Mouse (Mus musculus) midbrain, postnatal 0 days (tissue): ENCODE data around the gene Atp6v0a1. TPM values are rescaled to one million over a fixed set of nuclear protein-coding genes. Genes with fewer than 3 reads are reported as not detected.
A peak's percentile ranks its signal among the peaks of the same experiment; 100 is the strongest.

Experiments used
- ATAC-seq: fragments of 200-750 bp; cut with Nextera tagmentation; 2 replicates; pipeline ENCODE4 v1.8.0; 2017; ENCODE audit warnings: moderate number of reproducible peaks, mild to moderate bottlenecking, moderate TSS enrichment, moderate library complexity; ENCODE audit not compliant: low FRiP score
- DNase-seq: peaks from one replicate; pipeline ENCODE4 v3.0.0-alpha.2; 2015; ENCODE audit warnings: low spot score
- H3K27ac ChIP-seq: fragments of 300-500 bp; sonication (generic); 2 replicates; pipeline ENCODE4 v1.5.1; 2014; ENCODE audit warnings: low read depth, mild to moderate bottlenecking, low read length, mixed read lengths
- H3K27me3 ChIP-seq: fragments of 300-500 bp; sonication (generic); 2 replicates; pipeline ENCODE4 v1.6.1; 2014; ENCODE audit warnings: low read length, control low read depth, mixed read lengths; ENCODE audit not compliant: insufficient read depth
- H3K36me3 ChIP-seq: fragments of 300-500 bp; sonication (generic); 2 replicates; pipeline ENCODE4 v1.6.1; 2014; ENCODE audit warnings: low read length, control low read depth, mixed read lengths; ENCODE audit not compliant: insufficient read depth
- H3K4me1 ChIP-seq: fragments of 300-500 bp; sonication (generic); 2 replicates; pipeline ENCODE4 v1.6.1; 2014; ENCODE audit warnings: mild to moderate bottlenecking, control low read depth, antibody characterized with exemption, low read length, mixed read lengths; ENCODE audit not compliant: insufficient read depth
- H3K4me2 ChIP-seq: fragments of 300-500 bp; sonication (generic); 2 replicates; pipeline ENCODE4 v1.6.1; 2014; ENCODE audit warnings: low read depth, mild to moderate bottlenecking, low read length, mixed read lengths; ENCODE audit not compliant: poor library complexity, severe bottlenecking
- H3K4me3 ChIP-seq: fragments of 300-500 bp; sonication (generic); 2 replicates; pipeline ENCODE4 v1.5.1; 2014; ENCODE audit warnings: low read depth, mild to moderate bottlenecking, low read length, moderate library complexity
- H3K9ac ChIP-seq: fragments of 300-500 bp; sonication (generic); replicated peaks from 2 replicates; pipeline ENCODE4 v1.6.1; 2014; ENCODE audit warnings: mild to moderate bottlenecking, low read length, moderate library complexity, mixed read lengths; ENCODE audit not compliant: poor library complexity, severe bottlenecking
- H3K9me3 ChIP-seq: fragments of 300-500 bp; sonication (generic); 2 replicates; pipeline ENCODE4 v1.6.1; 2016; ENCODE audit warnings: low read length, control low read depth
- CTCF ChIP-seq: IDR thresholded peaks from 2 replicates; pipeline ENCODE4 v1.5.1; 2016; ENCODE audit warnings: antibody characterized with exemption, mild to moderate bottlenecking
- WGBS: fragments of 180-500 bp; shearing (Covaris S2); extraction: QIAGEN DNeasy Blood & Tissue Kit; methylation state at CpG from one replicate; pipeline ENCODE4 v1.1.7; 2014; 5-methylcytosine and 5-hydroxymethylcytosine counted together
- polyA plus RNA-seq: library from polyadenylated mRNA; unstranded; fragments of >200 nt; fragmentation: Nextera tagmentation; extraction: Ambion mirVana; gene quantifications from 2 replicates; pipeline ENCODE4 v1.2.1, GENCODE M21; 2015
- total RNA-seq: library from RNA; depleted of rRNA; stranded (reverse); fragments of >200 nt; gene quantifications from 2 replicates; pipeline ENCODE4 v1.2.3, GENCODE M21; 2014

Gene Atp6v0a1
- total and polyA plus RNA-seq, 2 experiments from 2014 or later, result 204 to 242 TPM

DNA sequence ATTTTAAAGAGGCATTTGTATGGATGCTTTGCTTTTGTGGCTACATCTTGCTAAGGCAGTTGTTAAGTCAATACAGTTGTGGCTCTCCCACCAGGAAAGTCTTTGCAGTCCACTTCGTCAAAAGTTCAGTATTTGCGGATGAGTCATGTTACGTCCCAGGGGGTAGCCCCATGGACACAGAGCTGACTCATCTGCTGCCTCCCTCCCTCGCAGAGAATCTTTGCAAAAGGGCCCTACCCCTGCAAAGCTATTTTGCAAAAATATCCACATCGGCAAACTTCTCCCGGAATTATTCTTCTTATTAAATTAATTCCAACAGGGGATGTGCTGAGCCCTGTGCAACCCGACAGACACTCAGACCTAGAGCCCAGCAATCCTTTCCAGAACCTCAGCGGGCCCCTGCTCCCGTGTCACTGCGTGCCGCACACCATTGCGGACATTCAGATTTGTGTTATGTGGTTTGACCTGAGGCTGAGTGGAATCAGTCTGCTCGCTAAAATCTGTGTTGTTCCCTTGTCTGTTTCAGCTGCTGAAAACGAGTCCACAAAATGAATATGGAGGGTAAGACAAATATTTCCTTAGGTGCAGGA is 34.8 kb upstream of the Atp6v0a1 start:
- no peak for TF ChIP-seq CTCF
- H3K4me2 ChIP-seq, result no peak overlapping the region
- peaks cover 39% of the 10 kb centered on the region for H3K27me3 ChIP-seq
- WGBS, result 74% methylated on average over 14 of the region's 14 CpGs
- no peak overlapping the region for H3K9ac ChIP-seq
- H3K9me3 ChIP-seq, result no peaks in the 10 kb centered on the region
- no peak overlapping the region for H3K27ac ChIP-seq
- DNase-seq, result no peak
- H3K4me3 ChIP-seq, result no peak overlapping the region
- no peak for ATAC-seq
- H3K4me1 ChIP-seq, result 0 out of 2 replicates have a peak, but pooled peaks cover 5% of the 10 kb centered on the region
- no peaks in the 10 kb centered on the region for H3K36me3 ChIP-seq

GRCm38 (mm10) chr11:100975241-100975640 is 34.0 kb upstream of the Atp6v0a1 start:
- DNase-seq, result no peak
- WGBS, result 72% methylated on average over 7 of the region's 7 CpGs

DNA sequence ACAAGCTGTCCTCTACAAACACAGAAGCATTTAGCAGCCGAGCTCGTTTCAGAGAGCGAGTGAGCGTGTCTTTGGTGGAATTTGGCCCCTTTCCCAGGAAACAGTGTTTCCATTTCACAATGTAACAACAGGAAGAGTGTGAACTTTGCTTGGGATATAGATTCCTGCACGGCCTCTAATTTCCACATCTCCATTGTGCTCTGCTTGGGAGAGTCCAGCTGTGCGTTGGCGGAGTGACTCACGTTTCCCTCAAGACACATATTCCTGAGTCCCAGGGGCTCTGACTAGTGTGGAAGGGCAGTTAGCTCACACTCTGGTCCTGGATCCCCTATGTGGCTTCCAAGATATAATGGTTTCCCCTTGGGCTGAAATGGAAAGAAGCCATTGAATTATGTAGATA is 29.4 kb upstream of the Atp6v0a1 start:
- no peaks in the 10 kb centered on the region for H3K36me3 ChIP-seq
- H3K4me1 ChIP-seq, result no peaks in the 10 kb centered on the region
- H3K9ac ChIP-seq, result no peak overlapping the region
- H3K27me3 ChIP-seq, result 0 out of 2 replicates have a peak, but pooled peaks cover 4% of the 10 kb centered on the region
- H3K9me3 ChIP-seq, result no peaks in the 10 kb centered on the region
- H3K27ac ChIP-seq, result no peak overlapping the region
- no peak overlapping the region for H3K4me3 ChIP-seq
- no peak overlapping the region for H3K4me2 ChIP-seq
- DNase-seq, result peak; percentile 17
- ATAC-seq, result no peak
- WGBS, result 56% methylated on average over 8 of the region's 8 CpGs
- TF ChIP-seq CTCF, result no peak

More at GRCm38 (mm10) chr11:100975241-100975640, 34.0 kb upstream of the Atp6v0a1 start:
- Histone ChIP-seq H3K27me3 (peaks cover 32% of the 10 kb centered on the region), H3K4me3 (no peak overlapping the region), H3K27ac (no peak overlapping the region), H3K9me3 (no peaks in the 10 kb centered on the region), H3K36me3 (no peaks in the 10 kb centered on the region), H3K9ac (no peak overlapping the region), H3K4me2 (no peak overlapping the region), H3K4me1 (no peaks in the 10 kb centered on the region)
- TF ChIP-seq CTCF, result no peak
- ATAC-seq, result no peak

DNA sequence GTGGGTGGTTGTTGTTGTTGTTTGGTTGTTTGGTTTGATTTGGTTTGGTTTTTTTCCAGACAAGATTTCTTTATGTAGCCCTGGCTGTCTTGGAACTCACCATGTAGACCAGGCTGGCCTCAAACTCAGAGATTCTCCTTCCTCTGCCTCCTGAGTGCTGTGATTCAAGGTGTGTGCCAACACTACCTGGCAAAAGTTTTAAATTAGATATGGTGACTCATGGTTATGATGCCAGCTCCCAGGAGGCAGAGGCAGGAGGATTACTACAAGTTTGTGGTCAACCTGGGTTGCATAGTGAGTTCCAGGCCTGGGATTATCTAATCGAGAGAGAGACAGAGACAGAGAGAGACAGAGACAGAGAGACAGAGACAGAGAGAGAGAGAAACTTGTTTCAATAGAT is 28.8 kb upstream of the Atp6v0a1 start:
- 88% methylated on average over 1 of the region's 1 CpGs for WGBS
- no peak for TF ChIP-seq CTCF
- Histone ChIP-seq H3K4me1 (no peaks in the 10 kb centered on the region), H3K4me3 (no peak overlapping the region), H3K27ac (no peak overlapping the region), H3K9ac (no peak overlapping the region), H3K36me3 (no peaks in the 10 kb centered on the region), H3K9me3 (no peaks in the 10 kb centered on the region), H3K27me3 (0 out of 2 replicates have a peak, but pooled peaks cover 4% of the 10 kb centered on the region), H3K4me2 (no peak overlapping the region)
- DNase-seq (no peak), ATAC-seq (no peak)

DNA sequence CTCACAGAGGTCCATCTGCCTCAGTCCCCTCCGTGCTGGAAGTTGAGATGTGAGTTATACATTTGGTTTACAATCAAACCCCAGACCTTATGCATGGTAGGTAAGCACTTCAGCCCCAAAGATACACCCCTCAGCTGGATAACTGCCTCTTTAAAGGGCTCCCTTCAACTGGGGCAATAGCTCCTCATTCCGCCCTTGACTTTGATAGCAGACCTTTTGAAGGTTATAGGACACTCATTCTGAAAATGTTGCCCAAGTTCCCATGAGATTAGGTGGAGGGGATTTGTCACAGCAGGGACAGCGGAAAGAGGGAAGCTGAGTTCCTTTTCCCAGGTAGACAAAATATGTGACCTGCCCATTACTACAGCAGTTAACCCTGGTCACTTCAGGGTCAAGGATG is 28.0 kb upstream of the Atp6v0a1 start:
- TF ChIP-seq CTCF, result no peak
- Histone ChIP-seq H3K27me3 (0 out of 2 replicates have a peak, but pooled peaks cover 4% of the 10 kb centered on the region), H3K27ac (no peak overlapping the region), H3K9me3 (no peaks in the 10 kb centered on the region), H3K4me1 (no peaks in the 10 kb centered on the region), H3K4me3 (no peak overlapping the region), H3K9ac (no peak overlapping the region), H3K36me3 (no peaks in the 10 kb centered on the region), H3K4me2 (no peak overlapping the region)
- ATAC-seq (no peak), DNase-seq (no peak)
- WGBS, result 63% methylated on average over 3 of the region's 3 CpGs

GRCm38 (mm10) chr11:100982087-100982486 is 27.2 kb upstream of the Atp6v0a1 start:
- Histone ChIP-seq H3K36me3 (no peaks in the 10 kb centered on the region), H3K4me1 (no peaks in the 10 kb centered on the region), H3K9me3 (no peaks in the 10 kb centered on the region), H3K27me3 (no peaks in the 10 kb centered on the region), H3K27ac (no peak overlapping the region), H3K4me2 (no peak overlapping the region), H3K9ac (no peak overlapping the region), H3K4me3 (no peak overlapping the region)
- 18% methylated on average over 8 of the region's 8 CpGs for WGBS
- TF ChIP-seq CTCF, result no peak; the same call in 1 of the 2 replicates
- ATAC-seq (no peak), DNase-seq (no peak)
